ENCODE assay signal across 10 mouse cellular contexts in genomic region chr2:163480191-163480825, GRCm38 (mm10). TPM values are rescaled to one million over a fixed set of nuclear protein-coding genes. Genes with fewer than 3 reads are reported as not detected.
DNase-seq lines count a peak whose midpoint lies in the region; TF ChIP-seq lines count a peak whose summit lies in the region.
"Had no signal": no experiment of that assay in that cellular context is flagged by ENCODE, and none has a peak within 500 bp of the region (broad histone marks: within the 10 kb centered on the region; RNA-seq: fewer than 3 reads in every experiment).

No protein-coding gene starts in this region.

- H3K4me3 ChIP-seq in thymus, adult 2 months (ENCODE audit: control insufficient read depth, insufficient read depth, low read length), result no peak overlapping the region

- no peak for TF ChIP-seq CTCF in thymus, adult 2 months (IDR thresholded peaks at IDR 0.05; ENCODE audit: borderline replicate concordance, control insufficient read depth, extremely low read depth, insufficient read depth, low read length, poor library complexity)

- TF ChIP-seq POLR2A in thymus, adult 2 months (IDR thresholded peaks at IDR 0.05; ENCODE audit: control insufficient read depth, extremely low read depth, insufficient read depth, low read length, poor library complexity), result no peak

- no peaks in the 10 kb centered on the region for H3K4me1 ChIP-seq in thymus, adult 2 months (replicated peaks; ENCODE audit: control insufficient read depth, insufficient read depth, low read length)

- no peak overlapping the region for H3K27ac ChIP-seq in thymus, adult 2 months (ENCODE audit: control insufficient read depth, insufficient read depth, low read length)

- no peaks in the 10 kb centered on the region for H3K36me3 ChIP-seq in thymus, adult 2 months (ENCODE audit: control insufficient read depth, insufficient read depth, low read length)

- 57% methylated on average over 18 of the region's 18 CpGs for WGBS in thymus, adult 2 months

- peak; percentile 37 to 57 for DNase-seq in cerebellum, postnatal 25 days
- no peak for DNase-seq in cerebellum, adult 11-12 months
- DNase-seq in thymus, postnatal 4 days, result peak; percentile 39
- DNase-seq in thymus, adult 2 months, result no peak
- peak; percentile 21 for DNase-seq in kidney, postnatal 14 days
- no peak for DNase-seq in frontal cortex, postnatal 10 days (ENCODE audit: low spot score in 2 of 2)
- DNase-seq in right cerebral cortex, postnatal 14 days, result no peak
- no peak for DNase-seq in heart, adult 9 months (ENCODE audit: low spot score in 2 of 2)

- peaks cover 9% of the 10 kb centered on the region for H3K27me3 ChIP-seq in thymus, adult 2 months (ENCODE audit: control insufficient read depth, insufficient read depth, low read length)

RNA-seq across cellular contexts. Expression of gene Fitm2, which starts 7.9 kb away (rescaled TPM):
- 12.1 and 15.4 TPM in 2 replicates for polyA plus RNA-seq in thymus, adult 2 months (2012; rRNA removed)

RNA-seq across cellular contexts. Expression of gene R3hdml, which starts 11.8 kb away (rescaled TPM):
- polyA plus RNA-seq in thymus, adult 2 months (2012; rRNA removed), result 0.35 TPM in 1 of 2 replicates, not detected in the other
- polyA plus RNA-seq: heart, embryonic 16.5 days; liver, embryonic 16.5 days had no signal

RNA-seq across cellular contexts. Expression of gene Hnf4a, which starts 26.3 kb away (rescaled TPM):
- 0.44 and 0.89 TPM in 2 replicates for polyA plus RNA-seq in thymus, adult 2 months (2012; rRNA removed)

RNA-seq across cellular contexts. Expression of gene Gdap1l1, which starts 42.0 kb away (rescaled TPM):
- polyA plus RNA-seq in thymus, adult 2 months (2012; rRNA removed), result 1.7 and 3.1 TPM in 2 replicates

RNA-seq across cellular contexts. Expression of gene Oser1, which starts 55.8 kb away (rescaled TPM):
- 18.5 and 19.3 TPM in 2 replicates for polyA plus RNA-seq in thymus, adult 2 months (2012; rRNA removed)

Comparison
In these comparisons a context has a peak if more than half of its experiments do, and no peak if none do; other contexts are left out.
1. DNase-seq: peak in cerebellum, postnatal 25 days (2 of 2), thymus, postnatal 4 days (single experiment) and kidney, postnatal 14 days (single experiment); none in cerebellum, adult 11-12 months (single experiment), thymus, adult 2 months (single experiment), frontal cortex, postnatal 10 days (0 of 2), right cerebral cortex, postnatal 14 days (single experiment) and heart, adult 9 months (0 of 2).